Mouse (Mus musculus) cerebellum, postnatal 4 days (tissue): ENCODE data around the gene Rftn1.

Experiments used
- DNase-seq, 2 experiments: peaks; one replicate each; pipeline ENCODE4 v3.0.0; 2022; ENCODE audit warnings: low spot score in 2 of 2, mixed read lengths in 1 of 2

Gene Rftn1

GRCm38 (mm10) chr17:50063832-50064627 lies 126.4 kb downstream of the Rftn1 start:
- DNase-seq = no peak

- DNase-seq = no peak
Measured at GRCm38 (mm10) chr17:50062649-50063048, 127.8 kb downstream of the Rftn1 start.

DNA sequence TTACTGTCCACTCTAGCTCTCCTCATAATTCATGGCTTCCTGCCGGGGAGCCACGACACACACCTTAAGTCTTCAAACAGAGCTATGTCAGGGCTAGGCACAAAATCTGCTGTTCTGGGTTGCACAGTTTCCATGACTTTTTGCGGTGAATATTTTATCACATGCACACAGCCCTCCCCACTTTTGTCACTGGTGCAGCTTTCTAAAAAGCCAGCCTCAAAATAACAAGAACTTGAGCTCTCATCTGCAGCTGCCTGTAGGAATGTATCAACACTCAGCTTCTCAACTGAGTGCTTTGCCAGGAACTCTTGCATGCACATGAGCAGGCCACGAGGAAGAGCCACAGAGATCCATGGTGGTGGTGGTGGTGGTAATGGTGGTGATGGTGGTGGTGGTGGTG lies 129.0 kb downstream of the Rftn1 start:
- DNase-seq = no peak

GRCm38 (mm10) chr17:50060220-50060619 lies 130.3 kb downstream of the Rftn1 start:
- DNase-seq = no peak

DNA sequence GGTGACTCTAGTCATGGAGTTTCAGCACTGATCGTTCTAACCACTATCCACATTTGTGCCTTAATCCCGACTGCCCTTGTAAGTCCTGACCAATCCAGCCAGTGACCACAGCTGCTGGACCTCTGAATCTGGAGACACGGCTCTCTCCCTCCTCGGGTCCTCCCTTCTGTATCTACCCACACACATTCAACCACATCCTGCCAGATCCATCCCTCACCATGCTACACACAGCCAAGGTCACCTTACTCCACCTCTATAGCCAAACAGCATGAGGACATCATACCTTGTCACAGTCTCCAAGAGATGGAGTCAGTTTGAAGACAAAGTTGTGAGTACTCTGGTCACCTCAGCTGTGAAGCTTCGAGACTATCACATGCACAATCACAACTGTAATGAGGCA lies 131.1 kb downstream of the Rftn1 start:
- DNase-seq = no peak

GRCm38 (mm10) chr17:50055154-50055756 lies 135.2 kb downstream of the Rftn1 start:
- DNase-seq = peak in 1 of 2 experiments; percentile 63

- DNase-seq = no peak
Measured at GRCm38 (mm10) chr17:50054586-50054985, 135.9 kb downstream of the Rftn1 start.

DNA sequence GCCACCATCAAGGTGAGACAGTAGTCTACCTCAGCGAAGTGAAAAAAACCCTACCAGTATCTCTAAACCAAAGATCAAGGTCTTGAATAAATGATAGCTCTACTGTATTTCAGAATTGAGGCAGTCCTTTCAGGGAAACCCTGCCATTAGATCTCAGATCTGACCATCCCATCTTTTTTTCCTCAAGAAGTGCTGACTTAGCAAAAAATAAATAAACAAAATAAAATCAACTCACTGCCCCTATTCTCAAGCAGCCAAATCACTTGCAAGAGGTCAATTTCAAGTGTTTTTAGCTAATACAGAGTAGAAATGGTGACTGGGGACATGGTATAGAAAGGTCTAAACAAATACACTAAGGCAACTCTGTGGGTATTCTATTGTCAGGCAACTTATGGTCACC lies 136.5 kb downstream of the Rftn1 start:
- DNase-seq = no peak

DNA sequence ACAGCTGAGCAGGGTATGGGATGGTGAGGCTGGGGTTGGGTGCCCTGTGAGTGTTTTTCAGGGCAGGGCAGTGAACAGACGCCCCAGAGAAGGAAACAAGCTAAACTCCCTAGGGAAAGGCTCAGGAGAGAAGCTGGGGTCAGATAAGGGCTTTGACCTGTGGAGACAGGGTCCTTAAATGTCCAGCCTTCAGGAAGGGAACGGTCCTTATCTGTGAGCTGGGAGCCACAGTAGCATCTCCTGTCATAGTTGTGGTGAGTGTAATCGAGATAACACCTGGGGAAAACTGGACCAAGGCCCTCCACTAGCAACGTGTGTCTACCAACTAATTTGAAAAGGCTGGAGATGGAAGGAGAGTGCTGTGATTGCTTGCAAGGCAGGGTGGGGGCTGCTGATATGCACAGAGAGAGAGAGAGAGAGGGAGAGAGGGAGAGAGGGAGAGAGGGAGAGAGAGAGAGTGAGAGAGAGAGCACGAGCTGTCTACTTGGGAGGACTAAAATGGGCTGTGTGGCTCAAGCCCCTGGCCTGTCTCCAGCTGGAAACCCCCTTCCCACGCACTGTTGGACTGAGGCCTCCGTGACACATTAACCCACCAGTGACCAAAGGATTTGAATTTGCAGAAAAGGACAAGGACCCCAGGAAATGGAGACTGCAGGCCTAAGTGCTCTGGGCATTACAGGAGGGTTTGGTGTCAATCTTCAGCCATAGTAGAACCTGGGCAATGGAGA lies 137.6 kb downstream of the Rftn1 start:
- DNase-seq = peak in 1 of 2 experiments; percentile 12

- no peak for DNase-seq
Measured at GRCm38 (mm10) chr17:50050456-50050855, 140.0 kb downstream of the Rftn1 start.

- no peak for DNase-seq
Measured at GRCm38 (mm10) chr17:50048209-50048608, 142.3 kb downstream of the Rftn1 start.

DNA sequence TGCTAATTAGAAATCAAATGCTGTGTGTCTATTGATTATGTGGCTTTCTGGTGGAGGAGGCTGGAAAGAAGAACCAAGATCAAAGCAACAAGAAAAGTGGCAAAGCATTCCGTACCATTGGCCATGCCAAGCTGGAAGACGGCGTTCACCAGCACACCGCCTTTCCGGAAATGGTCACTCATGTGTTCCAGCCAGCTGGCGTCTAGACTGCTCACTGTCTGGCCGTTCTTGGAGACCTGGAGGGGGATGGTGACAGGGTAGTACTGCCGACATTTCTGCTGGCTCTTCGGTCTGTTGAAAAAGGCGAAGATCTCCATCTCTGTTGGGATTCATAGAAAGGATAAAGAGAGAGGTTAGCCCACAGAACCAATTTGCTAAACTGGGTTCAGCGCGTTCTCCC lies 143.3 kb downstream of the Rftn1 start:
- DNase-seq = peak in 1 of 2 experiments; percentile 39

GRCm38 (mm10) chr17:50040727-50041410 lies 149.6 kb downstream of the Rftn1 start:
- no peak for DNase-seq

DNA sequence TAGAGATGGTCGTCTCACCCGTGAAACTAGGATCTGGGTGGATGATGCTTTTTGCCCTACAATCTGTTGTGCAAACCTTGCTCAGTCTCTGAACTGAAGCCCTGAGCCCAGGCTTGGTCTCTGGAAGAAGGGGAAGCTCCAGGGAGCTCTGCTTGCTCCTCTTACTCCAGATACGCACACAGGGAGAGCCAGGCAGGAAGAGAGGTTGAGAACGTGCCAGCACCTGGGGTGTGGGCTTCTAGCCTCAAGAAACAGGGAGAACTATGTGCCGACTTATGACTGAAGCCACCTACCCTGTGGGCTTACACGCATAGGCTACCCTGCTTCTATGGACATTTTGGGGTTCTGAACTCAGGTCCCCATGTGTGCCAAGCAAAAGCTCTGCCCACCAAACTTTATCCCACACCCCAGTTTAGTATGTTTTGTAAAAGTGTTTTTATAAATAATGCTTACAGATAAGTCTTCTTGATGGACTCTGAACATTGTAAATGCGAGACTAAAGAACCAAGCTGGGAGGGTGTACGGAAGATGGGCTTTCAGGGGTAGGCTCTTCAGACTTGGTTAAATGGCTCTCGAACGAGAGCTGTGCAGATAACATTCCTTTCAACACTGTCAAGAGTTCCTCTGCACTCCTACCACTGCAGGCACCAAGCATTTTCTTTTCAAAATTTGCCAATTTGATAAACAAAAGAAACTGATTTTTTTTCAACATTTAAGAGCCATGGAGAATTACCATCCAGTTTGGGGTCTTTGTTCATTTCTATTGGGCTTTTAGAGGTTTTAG lies 152.4 kb downstream of the Rftn1 start:
- no peak for DNase-seq

GRCm38 (mm10) chr17:50037416-50037815 lies 153.1 kb downstream of the Rftn1 start:
- no peak for DNase-seq

- DNase-seq = no peak
Measured at GRCm38 (mm10) chr17:50036751-50037385, 153.6 kb downstream of the Rftn1 start.

DNA sequence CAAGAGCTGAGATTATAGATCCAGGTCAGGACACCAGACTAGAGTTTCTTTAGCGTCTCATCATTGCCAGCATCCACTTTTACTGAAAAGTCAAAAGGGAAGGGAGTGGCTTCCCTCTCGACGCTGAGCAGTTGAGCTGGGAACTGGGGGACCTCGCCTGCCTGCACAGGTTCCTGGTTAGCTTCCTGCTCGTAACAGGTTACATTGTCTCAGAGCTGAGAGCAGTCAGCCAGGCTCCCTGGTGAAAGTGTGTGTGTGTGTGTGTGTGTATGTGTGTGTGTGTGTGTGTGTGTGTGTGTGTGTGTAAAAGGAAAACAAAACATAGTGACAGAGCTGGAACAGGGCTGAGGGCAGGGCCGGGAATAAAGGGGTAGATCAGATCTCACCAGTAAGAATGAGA lies 156.8 kb downstream of the Rftn1 start:
- no peak for DNase-seq

DNA sequence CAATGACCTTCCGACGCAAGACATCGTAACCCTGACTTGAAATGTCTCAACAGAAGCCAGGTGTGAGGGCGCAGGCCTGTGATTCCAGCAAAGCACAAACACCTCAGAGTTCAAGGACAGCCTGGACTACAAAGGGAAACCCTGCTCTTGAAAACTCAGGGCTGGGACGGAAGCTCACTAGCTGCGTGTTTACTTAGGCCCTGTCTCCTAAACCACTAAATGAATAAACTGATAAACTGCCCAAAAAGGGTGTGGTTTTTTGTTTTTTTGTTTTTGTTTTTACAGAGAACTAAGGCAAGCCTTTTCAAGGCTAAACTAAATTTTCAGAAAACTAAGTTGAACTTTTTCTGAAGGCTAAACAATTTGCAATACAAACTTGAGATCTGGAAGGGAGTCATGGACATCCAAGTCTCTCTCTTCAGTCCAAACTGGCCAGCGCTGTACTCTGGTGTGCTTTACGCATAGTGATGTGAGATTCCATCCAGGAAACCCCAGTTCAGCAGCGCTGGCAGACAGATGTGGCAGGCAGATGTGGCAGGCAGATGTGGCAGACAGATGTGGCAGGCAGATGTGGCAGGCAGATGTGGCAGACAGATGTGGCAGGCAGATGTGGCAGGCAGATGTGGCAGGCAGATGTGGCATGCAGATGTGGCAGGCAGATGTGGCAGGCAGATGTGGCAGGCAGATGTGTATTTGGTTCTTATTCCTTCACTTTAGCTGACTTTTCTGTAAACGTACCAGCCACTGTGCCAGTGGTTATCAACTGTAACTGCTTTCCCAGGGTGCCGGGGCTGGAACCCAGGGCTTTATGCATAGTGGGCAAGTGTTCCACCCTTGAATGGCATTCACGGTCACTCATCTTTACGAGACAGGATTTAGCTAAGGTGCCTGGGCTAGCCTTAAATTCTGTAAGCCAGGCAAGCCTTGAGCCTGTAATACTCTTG lies 158.7 kb downstream of the Rftn1 start:
- DNase-seq = no peak

- no peak for DNase-seq
Measured at GRCm38 (mm10) chr17:50025651-50026050, 164.8 kb downstream of the Rftn1 start.

- no peak for DNase-seq
Measured at GRCm38 (mm10) chr17:50025173-50025626, 165.3 kb downstream of the Rftn1 start.
